Mouse (Mus musculus): ENCODE data around the gene Zbtb44. TPM values are rescaled to one million over a fixed set of nuclear protein-coding genes. Genes with fewer than 3 reads are reported as not detected.

The Zbtb44 gene
- total RNA-seq, 2 experiments from 2014 or later, result 32.5 to 35.2 TPM

GRCm38 (mm10) chr9:31098118-31098517, 67.7 kb downstream of the Zbtb44 start:
- no peak for DNase-seq (ENCODE audit: low spot score in 2 of 2)

GRCm38 (mm10) chr9:31108464-31108863, 78.0 kb downstream of the Zbtb44 start:
- DNase-seq (ENCODE audit: low spot score in 2 of 2), result no peak

- DNase-seq (ENCODE audit: low spot score in 2 of 2), result no peak
Measured at GRCm38 (mm10) chr9:31115586-31115985, 85.1 kb downstream of the Zbtb44 start.

GRCm38 (mm10) chr9:31117088-31117487, 86.6 kb downstream of the Zbtb44 start:
- no peak for DNase-seq (ENCODE audit: low spot score in 2 of 2)

GRCm38 (mm10) chr9:31117488-31117887, 87.0 kb downstream of the Zbtb44 start:
- no peak for DNase-seq (ENCODE audit: low spot score in 2 of 2)

GRCm38 (mm10) chr9:31118520-31119298, 88.3 kb downstream of the Zbtb44 start:
- no peak for DNase-seq (ENCODE audit: low spot score in 2 of 2)

- DNase-seq (ENCODE audit: low spot score in 2 of 2), result no peak
Measured at GRCm38 (mm10) chr9:31119405-31119804, 89.0 kb downstream of the Zbtb44 start.

- no peak for DNase-seq (ENCODE audit: low spot score in 2 of 2)
Measured at GRCm38 (mm10) chr9:31119882-31120532, 89.6 kb downstream of the Zbtb44 start.

- DNase-seq (ENCODE audit: low spot score in 2 of 2), result no peak
Measured at GRCm38 (mm10) chr9:31120533-31120915, 90.1 kb downstream of the Zbtb44 start.

- DNase-seq (ENCODE audit: low spot score in 2 of 2), result no peak
Measured at GRCm38 (mm10) chr9:31122464-31123030, 92.1 kb downstream of the Zbtb44 start.

Other genes with a start within 250 kb of the Zbtb44 start
- gene Adamts15, start 108.2 kb upstream of the Zbtb44 start, total RNA-seq (2021), result 1 to 10 TPM; 6.2 to 9.9 TPM
- gene Adamts8, start 88.1 kb upstream of the Zbtb44 start, total RNA-seq (2021), result 1 to 10 TPM; 5.8 to 8.0 TPM
- gene St14, start 101.2 kb downstream of the Zbtb44 start, total RNA-seq (2021), result under 1 TPM; 0.67 to 0.93 TPM
- gene Aplp2, start 181.2 kb downstream of the Zbtb44 start, total RNA-seq (2021), result 100 to 1,000 TPM; 441 to 464 TPM
- gene Prdm10, start 249.9 kb downstream of the Zbtb44 start, total RNA-seq (2021), result 10 to 100 TPM; 16.8 to 17.2 TPM

Data from layer of hippocampus, postnatal 14 days (tissue).